Mouse (Mus musculus) MEL (cell line): Measurements from ENCODE around the gene Tmem26. TPM values are rescaled to one million over a fixed set of nuclear protein-coding genes. Genes with fewer than 3 reads are reported as not detected.

ENCODE experiments used
- DNase-seq: peaks from one replicate; pipeline ENCODE4 v3.0.0; 2011; ENCODE audit warnings: low read depth, low spot score
- H3K27ac ChIP-seq: 2 replicates; pipeline ENCODE4 v1.5.1; 2012; ENCODE audit warnings: low read depth, mild to moderate bottlenecking, control low read depth, low read length, moderate library complexity; ENCODE audit not compliant: control insufficient read depth
- H3K27me3 ChIP-seq, 2 experiments: fragments of 150-350 bp in 1 of 2; sonication (generic) in 1 of 2; 2 replicates each; pipeline ENCODE4 v1.6.1; 2012; ENCODE audit warnings: low read length in 2 of 2, mild to moderate bottlenecking in 2 of 2, improper control_type of control experiment in 1 of 2, moderate library complexity in 1 of 2; ENCODE audit not compliant: insufficient read depth in 2 of 2, control insufficient read depth in 1 of 2
- H3K36me3 ChIP-seq, 2 experiments: 2 replicates each; pipeline ENCODE4 v1.6.1; 2012 to 2014; ENCODE audit warnings: low read length in 2 of 2, improper control_type of control experiment in 1 of 2, inconsistent platforms in 1 of 2, mild to moderate bottlenecking in 1 of 2; ENCODE audit not compliant: insufficient read depth in 2 of 2, control insufficient read depth in 1 of 2
- H3K4me1 ChIP-seq, 2 experiments: fragments of 150-350 bp in 1 of 2; sonication (generic) in 1 of 2; 2 replicates each; pipeline ENCODE4 v1.6.1; 2012; ENCODE audit warnings: low read length in 2 of 2, improper control_type of control experiment in 1 of 2, mild to moderate bottlenecking in 1 of 2; ENCODE audit not compliant: insufficient read depth in 2 of 2, control insufficient read depth in 1 of 2
- H3K4me3 ChIP-seq, 2 experiments: fragments of 150-350 bp in 1 of 2; sonication (generic) in 1 of 2; 2 replicates each; pipeline ENCODE4 v1.5.1; 2012; ENCODE audit warnings: low read depth in 2 of 2, low read length in 2 of 2, mild to moderate bottlenecking in 2 of 2, moderate library complexity in 2 of 2, control low read depth in 1 of 2, improper control_type of control experiment in 1 of 2; ENCODE audit not compliant: control insufficient read depth in 1 of 2, insufficient read depth in 1 of 2
- H3K79me2 ChIP-seq: 2 replicates; pipeline ENCODE4 v1.6.1; 2012; ENCODE audit warnings: mild to moderate bottlenecking, low read length, moderate library complexity; ENCODE audit not compliant: control insufficient read depth, poor library complexity, insufficient read depth
- H3K9ac ChIP-seq: 2 replicates; pipeline ENCODE4 v1.6.1; 2012; ENCODE audit warnings: low read depth, mild to moderate bottlenecking, control low read depth, low read length, moderate library complexity; ENCODE audit not compliant: control insufficient read depth, poor library complexity, severe bottlenecking
- H3K9me3 ChIP-seq: fragments of 150-350 bp; sonication (generic); replicated peaks from 2 replicates; pipeline ENCODE4 v1.6.1; 2012; ENCODE audit warnings: mild to moderate bottlenecking, low read length, improper control_type of control experiment, moderate library complexity; ENCODE audit not compliant: insufficient read depth
- BHLHE40 ChIP-seq: IDR thresholded peaks from 2 replicates; pipeline ENCODE4 v1.6.1; 2012; ENCODE audit warnings: low read depth, mild to moderate bottlenecking, inconsistent platforms, low read length, improper control_type of control experiment, borderline replicate concordance
- CHD1 ChIP-seq: IDR thresholded peaks from 2 replicates; pipeline ENCODE4 v1.6.1; 2012; ENCODE audit warnings: low read depth, mild to moderate bottlenecking, inconsistent platforms, low read length, improper control_type of control experiment
- CHD2 ChIP-seq: IDR thresholded peaks from 2 replicates; pipeline ENCODE4 v1.6.1; 2011; ENCODE audit warnings: low read length, improper control_type of control experiment
- CTCF ChIP-seq, 3 experiments: IDR thresholded peaks in 2 of 3; conservative IDR thresholded peaks in 1 of 3; 2 replicates each; pipeline ENCODE4 v1.5.1; 2011 to 2012; ENCODE audit warnings: low read length in 3 of 3, low read depth in 2 of 3, mild to moderate bottlenecking in 2 of 3, improper control_type of control experiment in 1 of 3, inconsistent platforms in 1 of 3, mixed read lengths in 1 of 3, moderate library complexity in 1 of 3; ENCODE audit not compliant: control insufficient read depth in 1 of 3, insufficient read depth in 1 of 3, poor library complexity in 1 of 3, severe bottlenecking in 1 of 3
- EP300 ChIP-seq, 2 experiments: IDR thresholded peaks; 2 replicates each; pipeline ENCODE4 v1.6.1; 2011; ENCODE audit warnings: improper control_type of control experiment in 2 of 2, low read length in 2 of 2, low read depth in 1 of 2, mild to moderate bottlenecking in 1 of 2
- ETS1 ChIP-seq: IDR thresholded peaks from 2 replicates; pipeline ENCODE4 v1.6.1; 2012; ENCODE audit warnings: low read depth, mild to moderate bottlenecking, inconsistent platforms, low read length, improper control_type of control experiment, moderate library complexity
- GABPA ChIP-seq: IDR thresholded peaks from 2 replicates; pipeline ENCODE4 v1.6.1; 2012; ENCODE audit warnings: low read depth, mild to moderate bottlenecking, inconsistent platforms, low read length, improper control_type of control experiment, moderate library complexity
- HCFC1 ChIP-seq: IDR thresholded peaks from 2 replicates; pipeline ENCODE4 v1.6.1; 2012; ENCODE audit warnings: low read depth, mild to moderate bottlenecking, inconsistent platforms, low read length, improper control_type of control experiment, moderate library complexity
- MAFK ChIP-seq: IDR thresholded peaks from 2 replicates; pipeline ENCODE4 v1.6.1; 2011; ENCODE audit warnings: low read depth, mild to moderate bottlenecking, low read length, improper control_type of control experiment, borderline replicate concordance
- MAZ ChIP-seq: IDR thresholded peaks from 2 replicates; pipeline ENCODE4 v1.6.1; 2012; ENCODE audit warnings: low read depth, mild to moderate bottlenecking, inconsistent platforms, low read length, improper control_type of control experiment
- MYB ChIP-seq: IDR thresholded peaks from 2 replicates; pipeline ENCODE4 v1.6.1; 2011; ENCODE audit warnings: mild to moderate bottlenecking, low read depth, low read length, improper control_type of control experiment
- MYC ChIP-seq: IDR thresholded peaks from 2 replicates; pipeline ENCODE4 v1.6.1; 2011; ENCODE audit warnings: low read depth, mild to moderate bottlenecking, low read length, improper control_type of control experiment, moderate library complexity
- NELFE ChIP-seq: IDR thresholded peaks from 2 replicates; pipeline ENCODE4 v1.6.1; 2011; ENCODE audit warnings: low read depth, low read length, improper control_type of control experiment
- NRF1 ChIP-seq: IDR thresholded peaks from 2 replicates; pipeline ENCODE4 v1.6.1; 2014; ENCODE audit warnings: low read depth, mild to moderate bottlenecking, inconsistent platforms, low read length, improper control_type of control experiment, moderate library complexity; ENCODE audit not compliant: poor library complexity, insufficient read depth, severe bottlenecking
- POLR2A ChIP-seq, 2 experiments: IDR thresholded peaks; 2 replicates each; pipeline ENCODE4 v1.6.1; 2011 to 2012; ENCODE audit warnings: low read length in 2 of 2, mild to moderate bottlenecking in 2 of 2, control low read depth in 1 of 2, improper control_type of control experiment in 1 of 2, low read depth in 1 of 2, moderate library complexity in 1 of 2; ENCODE audit not compliant: control insufficient read depth in 1 of 2, insufficient read depth in 1 of 2, poor library complexity in 1 of 2
- POLR2AphosphoS2 ChIP-seq: IDR thresholded peaks from 2 replicates; pipeline ENCODE4 v1.6.1; 2011; ENCODE audit warnings: low read length, improper control_type of control experiment
- POLR2AphosphoS5 ChIP-seq: IDR thresholded peaks from 2 replicates; pipeline ENCODE4 v1.6.1; 2012; ENCODE audit warnings: low read depth, borderline replicate concordance, mild to moderate bottlenecking, inconsistent platforms, low read length, moderate library complexity, mixed read lengths
- RAD21 ChIP-seq: IDR thresholded peaks from 2 replicates; pipeline ENCODE4 v1.6.1; 2011; ENCODE audit warnings: mild to moderate bottlenecking, low read depth, low read length, improper control_type of control experiment
- SMC3 ChIP-seq: IDR thresholded peaks from 2 replicates; pipeline ENCODE4 v1.6.1; 2011; ENCODE audit warnings: low read depth, low read length, improper control_type of control experiment
- TBP ChIP-seq: IDR thresholded peaks from 2 replicates; pipeline ENCODE4 v1.8.0; 2011; ENCODE audit warnings: low read depth, low read length, improper control_type of control experiment
- UBTF ChIP-seq: IDR thresholded peaks from 2 replicates; pipeline ENCODE4 v1.6.1; 2012; ENCODE audit warnings: low read depth, mild to moderate bottlenecking, inconsistent platforms, low read length, improper control_type of control experiment, moderate library complexity, borderline replicate concordance; ENCODE audit not compliant: insufficient read depth
- ZKSCAN1 ChIP-seq: IDR thresholded peaks from 2 replicates; pipeline ENCODE4 v1.6.1; 2012; ENCODE audit warnings: low read depth, mild to moderate bottlenecking, inconsistent platforms, low read length, improper control_type of control experiment, moderate library complexity
- ZMIZ1 ChIP-seq: IDR thresholded peaks from 2 replicates; pipeline ENCODE4 v1.6.1; 2012; ENCODE audit warnings: low read depth, mild to moderate bottlenecking, inconsistent platforms, low read length, improper control_type of control experiment, moderate library complexity
- ZNF384 ChIP-seq: IDR thresholded peaks from 2 replicates; pipeline ENCODE4 v1.6.1; 2012; ENCODE audit warnings: low read depth, mild to moderate bottlenecking, inconsistent platforms, low read length, improper control_type of control experiment
- polyA plus RNA-seq, 2 experiments: library from polyadenylated mRNA; stranded (reverse) in 1 of 2; unstranded in 1 of 2; fragments of >175 nt in 1 of 2; fragments of >200 nt in 1 of 2; gene quantifications; 2 replicates each; pipeline versions ENCODE4 v1.2.1 to v1.2.4; 2012; ENCODE audit warnings: low replicate concordance in 2 of 2, low read depth in 1 of 2; ENCODE audit not compliant: insufficient read length in 2 of 2, insufficient read depth in 1 of 2, missing spikeins in 1 of 2
- total RNA-seq: library from RNA; depleted of rRNA; stranded (reverse); fragments of 300-350 nt; gene quantifications from 2 replicates; pipeline ENCODE4 v1.2.3, GENCODE M21; 2012

The Tmem26 gene
- total and polyA plus RNA-seq, 3 experiments, result not detected

DNA sequence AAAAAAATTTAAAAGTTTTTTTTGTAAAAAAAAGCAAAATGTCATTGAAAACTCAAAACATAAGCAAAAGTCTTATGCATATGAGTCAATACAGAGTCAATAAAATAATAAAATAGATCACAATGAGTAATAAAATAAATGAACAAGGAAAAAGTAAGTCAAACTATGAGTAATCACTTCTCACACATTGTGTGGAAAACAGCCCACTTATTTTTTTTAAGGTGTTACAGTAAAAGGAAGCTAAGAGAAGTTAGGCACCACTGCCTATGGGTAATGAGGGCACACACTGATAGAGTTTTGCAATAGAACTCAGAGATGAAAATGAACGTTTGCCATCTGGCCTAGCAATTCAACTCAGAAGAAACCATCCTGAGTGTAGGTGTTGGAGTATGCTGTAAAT is 61.0 kb downstream of the Tmem26 start:
- Histone ChIP-seq H3K9me3 (no peaks in the 10 kb centered on the region), H3K36me3 (no peaks in the 10 kb centered on the region), H3K9ac (no peak overlapping the region), H3K4me1 (no peaks in the 10 kb centered on the region), H3K79me2 (no peaks in the 10 kb centered on the region), H3K4me3 (no peak overlapping the region), H3K27ac (no peak overlapping the region), H3K27me3 (no peaks in the 10 kb centered on the region)
- TF ChIP-seq MAFK (no peak), EP300 (IDR thresholded peaks at IDR 0.05; ENCODE audit: low read depth in 1 of 2, low read length in 2 of 2) (no peak), POLR2AphosphoS5 (no peak), MYC (no peak), ZMIZ1 (no peak), GABPA (no peak), SMC3 (no peak), CHD2 (no peak), HCFC1 (no peak), ETS1 (no peak), NRF1 (no peak), RAD21 (no peak), ZKSCAN1 (no peak), CHD1 (no peak), POLR2AphosphoS2 (no peak), BHLHE40 (no peak), MAZ (no peak)
- DNase-seq, result no peak

GRCm38 (mm10) chr10:68795466-68795865 is 72.0 kb downstream of the Tmem26 start:
- Histone ChIP-seq H3K9ac (no peak overlapping the region), H3K27ac (no peak overlapping the region), H3K4me3 (no peak overlapping the region), H3K9me3 (no peaks in the 10 kb centered on the region), H3K36me3 (no peaks in the 10 kb centered on the region), H3K79me2 (no peaks in the 10 kb centered on the region), H3K4me1 (no peaks in the 10 kb centered on the region), H3K27me3 (no peaks in the 10 kb centered on the region)
- no peak for DNase-seq
- TF ChIP-seq UBTF, result no peak
- no peak for TF ChIP-seq ZNF384
- no peak for TF ChIP-seq NELFE
- no peak for TF ChIP-seq TBP
- no peak for TF ChIP-seq MYC
- no peak for TF ChIP-seq CTCF (IDR thresholded peaks at IDR 0.05 in 2 of 3, conservative IDR thresholded peaks at IDR 0.05 in 1 of 3; ENCODE audit: control insufficient read depth in 1 of 3, insufficient read depth in 1 of 3, low read depth in 2 of 3, low read length in 3 of 3, poor library complexity in 1 of 3, severe bottlenecking in 1 of 3)
- TF ChIP-seq SMC3, result no peak
- no peak for TF ChIP-seq POLR2A (IDR thresholded peaks at IDR 0.05; ENCODE audit: control insufficient read depth in 1 of 2, insufficient read depth in 1 of 2, low read depth in 1 of 2, low read length in 2 of 2, poor library complexity in 1 of 2)
- no peak for TF ChIP-seq EP300 (IDR thresholded peaks at IDR 0.05; ENCODE audit: low read depth in 1 of 2, low read length in 2 of 2)
- TF ChIP-seq NRF1, result no peak
- no peak for TF ChIP-seq MYB
